Mouse (Mus musculus) activated CD4-positive, CD25-positive, alpha-beta regulatory T cell (primary cell): ENCODE data around the gene Rbck1. TPM values are rescaled to one million over a fixed set of nuclear protein-coding genes. Genes with fewer than 3 reads are reported as not detected.

Source experiments
- polyA plus RNA-seq, 2 experiments: library from polyadenylated mRNA; unstranded; fragments of 100-300 nt; shearing (Covaris generic); gene quantifications; one replicate each; pipeline ENCODE4 v1.2.1; 2017

Rbck1 gene
- polyA plus RNA-seq: 100 to 1,000 TPM; 263 to 272 TPM

GRCm38 (mm10) chr2:152332101-152332825, at the start of gene Rbck1:
Rbck1 (minus strand) TSS chr2:152332653.

GRCm38 (mm10) chr2:152376345-152376741, 43.9 kb upstream of the Rbck1 start, which contains the start of gene Nrsn2:
Nrsn2 (minus strand) TSS chr2:152376638.

DNA sequence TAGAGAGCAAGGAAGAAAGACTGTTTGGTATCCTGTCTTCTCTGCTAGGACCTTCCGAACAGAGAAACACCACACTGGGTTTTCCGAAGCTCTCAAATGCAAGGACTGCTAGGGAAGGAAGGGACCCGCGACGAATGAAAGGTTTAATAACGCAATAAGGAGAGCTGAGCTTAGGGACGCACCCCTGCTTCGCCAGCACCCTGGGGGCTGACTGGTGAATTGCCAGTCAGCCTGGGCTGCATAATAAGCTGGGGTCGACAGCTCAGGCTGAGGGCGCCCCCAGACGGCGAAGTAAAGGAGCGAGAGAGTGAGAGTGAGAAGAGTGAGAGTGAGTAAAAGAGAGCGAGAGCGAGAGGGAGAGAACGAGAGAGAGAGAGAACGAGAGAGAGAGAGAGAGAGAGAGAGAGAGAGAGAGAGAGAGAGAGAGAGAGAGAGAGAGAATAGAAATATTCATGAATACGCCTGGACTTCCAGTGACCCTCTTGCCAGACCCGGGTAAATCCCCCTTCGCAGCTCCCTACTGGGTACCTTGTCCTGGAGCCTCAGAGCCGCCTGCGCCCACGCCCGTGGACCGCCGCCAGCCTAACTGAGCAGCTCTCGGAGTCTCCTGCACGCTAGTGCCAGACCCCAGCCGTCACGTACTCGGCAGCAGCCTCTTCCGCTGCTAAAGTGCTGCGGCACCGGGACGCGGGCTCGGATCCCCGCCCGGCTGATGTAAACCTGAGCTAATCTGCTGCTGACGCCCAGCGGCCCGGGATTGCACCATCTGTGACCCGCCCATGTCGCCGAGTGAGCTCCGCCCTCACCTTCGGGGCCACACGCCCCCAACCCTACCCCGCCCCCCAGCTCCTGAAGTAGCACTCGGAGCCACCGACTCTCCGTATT, 11.1 kb upstream of the Rbck1 start, which contains the start of gene Trib3:
Gene Trib3, minus strand, starts transcription at position 704 of the 885 bp plus-strand sequence.

GRCm38 (mm10) chr2:152293727-152294475, 38.6 kb downstream of the Rbck1 start, which contains the start of gene Tbc1d20:
Tbc1d20 (plus strand) TSS chr2:152293828.

Other genes starting within 250 kb of the Rbck1 start
- gene Srxn1, start 227.1 kb downstream of the Rbck1 start, polyA plus RNA-seq: 1 to 10 TPM; 1.0 to 4.3 TPM
- gene Tcf15, start 189.1 kb downstream of the Rbck1 start, polyA plus RNA-seq: under 1 TPM in 1 of 2 experiments, not detected in 1; 0.17 TPM
- gene Csnk2a1, start 105.8 kb downstream of the Rbck1 start, polyA plus RNA-seq: 10 to 100 TPM; 41.7 to 54.9 TPM
- 10 to 100 TPM; 43.8 to 62.6 TPM for gene Tbc1d20, start 38.8 kb downstream of the Rbck1 start, polyA plus RNA-seq
- gene Trib3, start 11.4 kb upstream of the Rbck1 start, polyA plus RNA-seq: 1 to 10 TPM; 7.0 TPM
- gene Nrsn2, start 44.0 kb upstream of the Rbck1 start, polyA plus RNA-seq: not detected
- gene Sox12, start 65.4 kb upstream of the Rbck1 start, polyA plus RNA-seq: 1 to 10 TPM in 1 of 2 experiments, under 1 TPM in 1; 0.32 to 1.6 TPM
- 1 to 10 TPM; 2.8 TPM for gene Zcchc3, start 82.4 kb upstream of the Rbck1 start, polyA plus RNA-seq
- gene 6820408C15Rik, start 82.9 kb upstream of the Rbck1 start, polyA plus RNA-seq: under 1 TPM in 1 of 2 experiments, not detected in 1; 0.21 TPM
- gene Defb23, start 132.0 kb upstream of the Rbck1 start, polyA plus RNA-seq: not detected
- gene Defb20, start 144.4 kb upstream of the Rbck1 start, polyA plus RNA-seq: not detected
- gene Defb22, start 157.5 kb upstream of the Rbck1 start, polyA plus RNA-seq: not detected
- not detected for gene Defb26, start 179.0 kb upstream of the Rbck1 start, polyA plus RNA-seq
- not detected for gene Defb28, start 185.6 kb upstream of the Rbck1 start, polyA plus RNA-seq
- gene Defb29, start 207.4 kb upstream of the Rbck1 start, polyA plus RNA-seq: not detected
- gene Gm17416, start 236.7 kb upstream of the Rbck1 start, polyA plus RNA-seq: not detected
- not detected for gene Defb21, start 240.1 kb upstream of the Rbck1 start, polyA plus RNA-seq
- gene Defb19, start 247.7 kb upstream of the Rbck1 start, polyA plus RNA-seq: not detected